8 mouse cellular contexts compared by ENCODE assay signal in genomic region chr7:38023451-38023850, GRCm38 (mm10). TPM values are rescaled to one million over a fixed set of nuclear protein-coding genes. Genes with fewer than 3 reads are reported as not detected.
DNase-seq lines count a peak whose midpoint lies in the region; ATAC-seq and TF ChIP-seq lines count a peak whose summit lies in the region.

Uri1 (minus strand) TSS chr7:38023551.

- H3K27me3 ChIP-seq in heart, embryonic 10.5 days (ENCODE audit: insufficient read depth, poor library complexity, severe bottlenecking), result no peaks in the 10 kb centered on the region
- H3K27me3 ChIP-seq in myocyte (ENCODE audit: control insufficient read depth, insufficient read depth, insufficient read length), result peaks cover 18% of the 10 kb centered on the region

- no peak within 1 kb of the TSS for H3K27ac ChIP-seq in layer of hippocampus, adult 2 months
- no peak within 1 kb of the TSS for H3K27ac ChIP-seq in heart, embryonic 10.5 days

- TF ChIP-seq POLR2A in myocyte (IDR thresholded peaks at IDR 0.05; ENCODE audit: insufficient read length, low read depth), result no peak

- H3ac ChIP-seq in myocyte (ENCODE audit: control insufficient read depth, insufficient read length), result no peak within 1 kb of the TSS

- no peak for TF ChIP-seq CTCF in layer of hippocampus, adult 2 months (conservative IDR thresholded peaks at IDR 0.05)

- no peak within 1 kb of the TSS for H3K4me3 ChIP-seq in layer of hippocampus, adult 2 months
- H3K4me3 ChIP-seq in heart, embryonic 10.5 days, result no peak within 1 kb of the TSS
- H3K4me3 ChIP-seq in myocyte, result no peak within 1 kb of the TSS

- no peaks in the 10 kb centered on the region for H3K36me3 ChIP-seq in heart, embryonic 10.5 days
- no peaks in the 10 kb centered on the region for H3K36me3 ChIP-seq in myocyte (ENCODE audit: control insufficient read depth, insufficient read depth)

- H3K79me2 ChIP-seq in myocyte (ENCODE audit: control insufficient read depth, insufficient read depth), result no peaks in the 10 kb centered on the region

- WGBS in heart, embryonic 10.5 days, result 83% methylated on average over 8 of the region's 8 CpGs

- no peak within 1 kb of the TSS for H3K4me2 ChIP-seq in myocyte (ENCODE audit: low read depth)

- H3K4me1 ChIP-seq in heart, embryonic 10.5 days, result 0 out of 2 replicates have a peak, but pooled peaks cover 4% of the 10 kb centered on the region

- no peak for DNase-seq in layer of hippocampus, adult 2 months (ENCODE audit: low spot score in 2 of 2)
- no peak for DNase-seq in layer of hippocampus, adult 9-11 months
- DNase-seq in heart, embryonic 10.5 days (ENCODE audit: low spot score), result no peak
- DNase-seq in layer of hippocampus, postnatal 36 days, result no peak
- DNase-seq in kidney, adult 9 months, result no peak
- no peak for DNase-seq in right cerebral cortex, postnatal 10 days (ENCODE audit: low spot score in 2 of 2)

- ATAC-seq in common myeloid progenitor, adult 5-6 weeks (replicated peaks; ENCODE audit: low read depth, poor library complexity, severe bottlenecking), result no peak

- no peaks in the 10 kb centered on the region for H3K9me3 ChIP-seq in heart, embryonic 10.5 days

TF ChIP-seq in myocyte, 11 proteins besides CTCF, POLR2A, EP300 and RAD21:
- TF ChIP-seq TCF3 (IDR thresholded peaks at IDR 0.05; ENCODE audit: insufficient read length, low read depth) (no peak), POLR2AphosphoS2 (IDR thresholded peaks at IDR 0.05; ENCODE audit: insufficient read length, low read depth) (no peak), REST (IDR thresholded peaks at IDR 0.05; ENCODE audit: insufficient read depth, insufficient read length) (no peak), TCF12 (IDR thresholded peaks at IDR 0.05; ENCODE audit: insufficient read depth, poor library complexity, severe bottlenecking) (no peak), MYOG (IDR thresholded peaks at IDR 0.05; ENCODE audit: control insufficient read depth in 1 of 3, insufficient read depth in 1 of 3, insufficient read length in 2 of 3, low read depth in 2 of 3) (no peak), USF1 (IDR thresholded peaks at IDR 0.05; ENCODE audit: low read depth) (no peak), CEBPB (IDR thresholded peaks at IDR 0.05; ENCODE audit: insufficient read depth, poor library complexity, severe bottlenecking) (no peak), MYOD1 (IDR thresholded peaks at IDR 0.05; ENCODE audit: control insufficient read depth in 1 of 3, insufficient read length in 2 of 3, low read depth in 2 of 3) (no peak), E2F4 (IDR thresholded peaks at IDR 0.05; ENCODE audit: insufficient read depth) (no peak), SRF (IDR thresholded peaks at IDR 0.05; ENCODE audit: control insufficient read depth, insufficient read length, low read depth) (no peak), MAX (IDR thresholded peaks at IDR 0.05; ENCODE audit: low read depth) (no peak)

RNA-seq across cellular contexts. Expression of gene Uri1, which starts in this region (rescaled TPM):
- total RNA-seq in layer of hippocampus, adult 2 months (2021), result 10 to 100 TPM; 38.6 to 45.9 TPM
- 70.1 and 89.7 TPM in 2 replicates for total RNA-seq in common myeloid progenitor, adult 5-6 weeks (2017)
- 39.7 and 46.9 TPM in 2 replicates for polyA plus RNA-seq in heart, embryonic 10.5 days (2016; fragmentation: Nextera tagmentation; extraction: Ambion mirVana)
- 10 to 100 TPM; 31.2 to 33.4 TPM for total RNA-seq in layer of hippocampus, postnatal 36 days (2021)
- polyA plus RNA-seq in myocyte (2012; fragmentation: generic; extraction: Trizol), result 13.4 TPM
